Mouse (Mus musculus): ENCODE data around the gene Gm26897.

The Gm26897 gene

GRCm38 (mm10) chr5:111739480-111739879, 5.8 kb downstream of the Gm26897 start:
- TF ChIP-seq CTCF (conservative IDR thresholded peaks at IDR 0.05; ENCODE audit: low read length) (no peak), POU5F1 (IDR thresholded peaks at IDR 0.05; ENCODE audit: borderline replicate concordance, low read length) (no peak), NANOG (IDR thresholded peaks at IDR 0.05; ENCODE audit: borderline replicate concordance, low read length) (no peak)
- peaks cover 39% of the 10 kb centered on the region for H3K27me3 ChIP-seq (ENCODE audit: insufficient read depth, low read length)
- no peaks in the 10 kb centered on the region for H3K9me3 ChIP-seq (ENCODE audit: low read length)
- no peak overlapping the region for H3K4me3 ChIP-seq (replicated peaks; ENCODE audit: low read length)
- H3K4me1 ChIP-seq (replicated peaks; ENCODE audit: low read depth, low read length) = peaks cover 31% of the 10 kb centered on the region
- no peaks in the 10 kb centered on the region for H3K36me3 ChIP-seq (ENCODE audit: insufficient read depth, low read length)

GRCm38 (mm10) chr5:111740384-111741275, 6.9 kb downstream of the Gm26897 start:
- Histone ChIP-seq H3K27me3 (ENCODE audit: insufficient read depth, low read length) (peaks cover 47% of the 10 kb centered on the region), H3K4me3 (replicated peaks; ENCODE audit: low read length) (no peak overlapping the region), H3K9me3 (ENCODE audit: low read length) (no peaks in the 10 kb centered on the region), H3K4me1 (replicated peaks; ENCODE audit: low read depth, low read length) (peaks cover 31% of the 10 kb centered on the region), H3K36me3 (ENCODE audit: insufficient read depth, low read length) (no peaks in the 10 kb centered on the region)
- TF ChIP-seq CTCF (conservative IDR thresholded peaks at IDR 0.05; ENCODE audit: low read length) (no peak), POU5F1 (IDR thresholded peaks at IDR 0.05; ENCODE audit: borderline replicate concordance, low read length) (no peak), NANOG (IDR thresholded peaks at IDR 0.05; ENCODE audit: borderline replicate concordance, low read length) (no peak)

GRCm38 (mm10) chr5:111741352-111741751, 7.6 kb downstream of the Gm26897 start:
- Histone ChIP-seq H3K4me3 (replicated peaks; ENCODE audit: low read length) (no peak overlapping the region), H3K4me1 (replicated peaks; ENCODE audit: low read depth, low read length) (peaks cover 31% of the 10 kb centered on the region), H3K27me3 (ENCODE audit: insufficient read depth, low read length) (peaks cover 47% of the 10 kb centered on the region), H3K9me3 (ENCODE audit: low read length) (no peaks in the 10 kb centered on the region), H3K36me3 (ENCODE audit: insufficient read depth, low read length) (no peaks in the 10 kb centered on the region)
- TF ChIP-seq NANOG (IDR thresholded peaks at IDR 0.05; ENCODE audit: borderline replicate concordance, low read length) (no peak), CTCF (conservative IDR thresholded peaks at IDR 0.05; ENCODE audit: low read length) (no peak), POU5F1 (IDR thresholded peaks at IDR 0.05; ENCODE audit: borderline replicate concordance, low read length) (no peak)

GRCm38 (mm10) chr5:111742290-111742898, 8.7 kb downstream of the Gm26897 start:
- Histone ChIP-seq H3K36me3 (ENCODE audit: insufficient read depth, low read length) (no peaks in the 10 kb centered on the region), H3K9me3 (ENCODE audit: low read length) (no peaks in the 10 kb centered on the region), H3K27me3 (ENCODE audit: insufficient read depth, low read length) (peaks cover 47% of the 10 kb centered on the region), H3K4me3 (replicated peaks; ENCODE audit: low read length) (no peak overlapping the region; the same call in 1 of the 2 replicates), H3K4me1 (replicated peaks; ENCODE audit: low read depth, low read length) (peaks cover 31% of the 10 kb centered on the region)
- TF ChIP-seq NANOG (IDR thresholded peaks at IDR 0.05; ENCODE audit: borderline replicate concordance, low read length) = no peak
- no peak for TF ChIP-seq CTCF (conservative IDR thresholded peaks at IDR 0.05; ENCODE audit: low read length)
- no peak for TF ChIP-seq POU5F1 (IDR thresholded peaks at IDR 0.05; ENCODE audit: borderline replicate concordance, low read length)

- peaks cover 15% of the 10 kb centered on the region for H3K4me1 ChIP-seq (replicated peaks; ENCODE audit: low read depth, low read length)
- H3K36me3 ChIP-seq (ENCODE audit: insufficient read depth, low read length) = no peaks in the 10 kb centered on the region
- H3K9me3 ChIP-seq (ENCODE audit: low read length) = no peaks in the 10 kb centered on the region
- TF ChIP-seq POU5F1 (IDR thresholded peaks at IDR 0.05; ENCODE audit: borderline replicate concordance, low read length) (no peak), CTCF (conservative IDR thresholded peaks at IDR 0.05; ENCODE audit: low read length) (no peak), NANOG (IDR thresholded peaks at IDR 0.05; ENCODE audit: borderline replicate concordance, low read length) (no peak)
- no peak overlapping the region for H3K4me3 ChIP-seq (replicated peaks; ENCODE audit: low read length)
- H3K27me3 ChIP-seq (ENCODE audit: insufficient read depth, low read length) = peaks cover 26% of the 10 kb centered on the region
These were observed 15.9 kb downstream of the Gm26897 start for GRCm38 (mm10) chr5:111749599-111749998.

- TF ChIP-seq CTCF (conservative IDR thresholded peaks at IDR 0.05; ENCODE audit: low read length) (no peak), NANOG (IDR thresholded peaks at IDR 0.05; ENCODE audit: borderline replicate concordance, low read length) (no peak), POU5F1 (IDR thresholded peaks at IDR 0.05; ENCODE audit: borderline replicate concordance, low read length) (no peak)
- Histone ChIP-seq H3K27me3 (ENCODE audit: insufficient read depth, low read length) (peaks cover 21% of the 10 kb centered on the region), H3K36me3 (ENCODE audit: insufficient read depth, low read length) (no peaks in the 10 kb centered on the region), H3K4me1 (replicated peaks; ENCODE audit: low read depth, low read length) (peaks cover 20% of the 10 kb centered on the region), H3K4me3 (replicated peaks; ENCODE audit: low read length) (no peak overlapping the region), H3K9me3 (ENCODE audit: low read length) (no peaks in the 10 kb centered on the region)
These were observed 16.4 kb downstream of the Gm26897 start for GRCm38 (mm10) chr5:111750092-111750491.

GRCm38 (mm10) chr5:111754484-111755139, 20.9 kb downstream of the Gm26897 start:
- Histone ChIP-seq H3K9me3 (ENCODE audit: low read length) (no peaks in the 10 kb centered on the region), H3K27me3 (ENCODE audit: insufficient read depth, low read length) (peaks cover 17% of the 10 kb centered on the region), H3K4me1 (replicated peaks; ENCODE audit: low read depth, low read length) (peaks cover 38% of the 10 kb centered on the region), H3K36me3 (ENCODE audit: insufficient read depth, low read length) (no peaks in the 10 kb centered on the region), H3K4me3 (replicated peaks; ENCODE audit: low read length) (peak overlapping the region; percentile 55)
- TF ChIP-seq CTCF (conservative IDR thresholded peaks at IDR 0.05; ENCODE audit: low read length) (no peak), NANOG (IDR thresholded peaks at IDR 0.05; ENCODE audit: borderline replicate concordance, low read length) (no peak), POU5F1 (IDR thresholded peaks at IDR 0.05; ENCODE audit: borderline replicate concordance, low read length) (no peak)

- Histone ChIP-seq H3K36me3 (ENCODE audit: insufficient read depth, low read length) (no peaks in the 10 kb centered on the region), H3K27me3 (ENCODE audit: insufficient read depth, low read length) (peaks cover 17% of the 10 kb centered on the region), H3K9me3 (ENCODE audit: low read length) (no peaks in the 10 kb centered on the region), H3K4me3 (replicated peaks; ENCODE audit: low read length) (peak overlapping the region; percentile 55; the same call in 1 of the 2 replicates), H3K4me1 (replicated peaks; ENCODE audit: low read depth, low read length) (peaks cover 40% of the 10 kb centered on the region)
- TF ChIP-seq CTCF (conservative IDR thresholded peaks at IDR 0.05; ENCODE audit: low read length) (no peak), NANOG (IDR thresholded peaks at IDR 0.05; ENCODE audit: borderline replicate concordance, low read length) (no peak), POU5F1 (IDR thresholded peaks at IDR 0.05; ENCODE audit: borderline replicate concordance, low read length) (no peak)
These were observed 21.6 kb downstream of the Gm26897 start for GRCm38 (mm10) chr5:111755330-111755729.
